Mouse (Mus musculus) lung, postnatal 0 days (tissue): Measurements from ENCODE around the gene St6galnac5.

Experiments
- CTCF ChIP-seq: IDR thresholded peaks from 2 replicates; pipeline ENCODE4 v1.5.1; 2016; ENCODE audit warnings: antibody characterized with exemption, mild to moderate bottlenecking
- EP300 ChIP-seq: IDR thresholded peaks from 2 replicates; pipeline ENCODE4 v1.6.1; 2016; ENCODE audit warnings: antibody characterized with exemption, mild to moderate bottlenecking, control low read depth

GRCm38 (mm10) chr3:152919101-152919500 is 62.9 kb downstream of the St6galnac5 start:
- no peak for TF ChIP-seq CTCF
- no peak for TF ChIP-seq EP300
